Mouse (Mus musculus) spleen, postnatal 36 days (tissue): Measurements from ENCODE around the gene Lrch1.

ENCODE experiments used
- DNase-seq, 2 experiments: peaks; one replicate each; pipeline ENCODE4 v3.0.0; 2022; ENCODE audit warnings: low spot score in 2 of 2, mixed read lengths in 1 of 2

Gene Lrch1

GRCm38 (mm10) chr14:74946751-74947375, 813 bp downstream of the Lrch1 start:
- peak; percentile 91 to 92 for DNase-seq

GRCm38 (mm10) chr14:74946321-74946750, 1.3 kb downstream of the Lrch1 start:
- peak in 1 of 2 experiments; percentile 27 for DNase-seq

GRCm38 (mm10) chr14:74945266-74946215, 2.1 kb downstream of the Lrch1 start:
- no peak for DNase-seq

- no peak for DNase-seq
These were observed 3.4 kb downstream of the Lrch1 start for GRCm38 (mm10) chr14:74944128-74944755.

GRCm38 (mm10) chr14:74943581-74944117, 4.0 kb downstream of the Lrch1 start:
- DNase-seq = no peak

- peak in 1 of 2 experiments; percentile 51 for DNase-seq
These were observed 4.7 kb downstream of the Lrch1 start for GRCm38 (mm10) chr14:74943024-74943423.

GRCm38 (mm10) chr14:74941591-74941990, 6.1 kb downstream of the Lrch1 start:
- no peak for DNase-seq

- DNase-seq = no peak
These were observed 6.9 kb downstream of the Lrch1 start for GRCm38 (mm10) chr14:74940741-74941140.

- no peak for DNase-seq
These were observed 8.3 kb downstream of the Lrch1 start for GRCm38 (mm10) chr14:74939355-74939754.

GRCm38 (mm10) chr14:74938896-74939295, 8.8 kb downstream of the Lrch1 start:
- no peak for DNase-seq

- DNase-seq = peak; percentile 69 to 80
These were observed 11.0 kb downstream of the Lrch1 start for GRCm38 (mm10) chr14:74936557-74937261.

GRCm38 (mm10) chr14:74935111-74935510, 12.6 kb downstream of the Lrch1 start:
- peak in 1 of 2 experiments; percentile 45 for DNase-seq

- no peak for DNase-seq
These were observed 13.5 kb downstream of the Lrch1 start for GRCm38 (mm10) chr14:74933960-74934710.

- no peak for DNase-seq
These were observed 17.9 kb downstream of the Lrch1 start for GRCm38 (mm10) chr14:74929739-74930138.

- peak; percentile 51 to 52 for DNase-seq
These were observed 18.8 kb downstream of the Lrch1 start for GRCm38 (mm10) chr14:74928809-74929432.

- no peak for DNase-seq
These were observed 20.6 kb downstream of the Lrch1 start for GRCm38 (mm10) chr14:74926899-74927571.

GRCm38 (mm10) chr14:74925951-74926517, 21.6 kb downstream of the Lrch1 start:
- no peak for DNase-seq

- DNase-seq = no peak
These were observed 23.2 kb downstream of the Lrch1 start for GRCm38 (mm10) chr14:74924521-74924920.

GRCm38 (mm10) chr14:74924031-74924430, 23.6 kb downstream of the Lrch1 start:
- DNase-seq = no peak
